Mouse (Mus musculus): ENCODE measurements around the gene Akt3. TPM values are rescaled to one million over a fixed set of nuclear protein-coding genes. Genes with fewer than 3 reads are reported as not detected.

Akt3 gene
- polyA plus RNA-seq (2015; fragmentation: Illumina TruSeq; extraction: RNeasy Lipid Tissue Mini Kit (QIAGEN cat#74804); ENCODE audit: low read depth, low replicate concordance) = 87.2 TPM

GRCm38 (mm10) chr1:177258034-177258342 is at the start of gene Akt3:
Akt3 (minus strand) TSS chr1:177258203.

Other genes starting within 250 kb of the Akt3 start
- gene Zbtb18, start 184.1 kb upstream of the Akt3 start, polyA plus RNA-seq (2015; fragmentation: Illumina TruSeq; extraction: RNeasy Lipid Tissue Mini Kit (QIAGEN cat#74804); ENCODE audit: low read depth, low replicate concordance) = 250 TPM